Mouse (Mus musculus) heart, adult 8-10 months (tissue): ENCODE data around the gene Ppp1ca. TPM values are rescaled to one million over a fixed set of nuclear protein-coding genes. Genes with fewer than 3 reads are reported as not detected.

Experiments
- DNase-seq: peaks from one replicate; pipeline ENCODE4 v3.0.0; 2022; ENCODE audit warnings: low spot score
- total RNA-seq, 4 experiments: library from RNA; stranded (reverse); gene quantifications; 2 replicates each; pipeline ENCODE4 v1.2.4; 2022

The Ppp1ca gene
- total RNA-seq, 4 experiments from 2014 or later = 261 to 310 (median 281) TPM

DNA sequence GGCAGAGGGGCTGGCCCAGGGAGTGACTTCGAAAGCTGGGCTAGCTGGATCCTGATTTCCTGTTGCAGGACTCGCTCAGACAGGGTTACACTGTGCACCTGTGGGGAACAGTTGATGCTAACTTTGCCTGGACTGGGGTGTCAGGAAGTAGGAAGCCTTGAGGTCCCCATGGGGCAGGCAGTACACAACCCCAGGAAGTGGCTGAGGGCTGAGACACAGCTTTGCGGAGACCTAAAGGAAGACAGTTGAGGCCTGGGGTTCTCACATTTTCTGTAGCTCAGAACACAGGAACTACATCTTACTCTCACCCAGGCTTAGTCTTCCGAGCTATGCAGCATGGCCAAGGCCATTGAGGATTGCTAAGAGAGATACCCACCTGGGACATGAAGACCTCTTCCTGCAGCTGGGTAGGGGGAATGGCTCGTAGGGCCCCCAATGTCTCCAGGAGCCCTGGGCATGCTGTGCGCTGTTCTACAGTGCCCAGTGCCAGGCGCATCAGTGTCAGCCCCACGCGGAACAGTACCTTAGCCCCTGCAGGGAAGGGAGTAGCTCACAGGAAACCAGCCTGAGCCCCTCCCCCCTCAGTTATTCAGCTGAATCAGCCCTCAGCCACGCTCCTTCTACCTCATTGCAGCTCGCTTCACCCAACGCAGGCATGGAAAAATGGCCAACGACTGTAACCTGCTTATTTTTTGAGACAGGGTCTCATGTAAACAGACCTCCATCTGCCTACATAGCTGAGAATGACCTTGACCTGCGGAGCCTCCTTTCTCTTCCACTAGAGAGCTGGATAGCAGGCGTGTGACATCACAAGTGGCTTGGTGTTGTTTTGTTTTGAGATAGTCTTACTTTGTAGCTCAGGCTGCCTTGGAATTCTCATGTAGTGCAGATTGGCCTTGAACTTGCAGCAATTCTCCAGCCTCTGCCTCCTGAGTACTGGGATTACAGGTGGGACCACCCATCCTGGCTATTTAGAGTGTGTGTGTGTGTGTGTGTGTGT, 6.6 kb upstream of the Ppp1ca start:
- no peak for DNase-seq

DNA sequence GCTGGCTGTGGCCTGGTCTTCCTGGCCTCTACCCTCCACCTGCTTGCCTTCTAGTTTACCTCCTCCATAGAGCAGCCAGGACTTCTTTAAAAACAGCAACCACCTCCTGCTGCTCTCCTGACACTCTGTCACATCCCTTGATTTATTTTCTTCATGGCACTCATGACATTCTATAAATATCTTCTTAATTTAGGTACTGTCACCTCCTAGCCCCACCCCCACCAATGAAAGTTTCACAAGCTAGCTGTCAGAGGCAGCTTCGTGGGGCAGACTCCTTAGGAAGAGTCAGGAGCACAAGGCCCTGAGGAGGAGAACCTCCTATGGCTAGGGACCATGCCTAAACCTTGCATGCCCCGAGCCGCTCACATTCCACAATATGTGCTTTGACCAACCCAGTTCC, 4.6 kb upstream of the Ppp1ca start:
- DNase-seq = no peak

DNA sequence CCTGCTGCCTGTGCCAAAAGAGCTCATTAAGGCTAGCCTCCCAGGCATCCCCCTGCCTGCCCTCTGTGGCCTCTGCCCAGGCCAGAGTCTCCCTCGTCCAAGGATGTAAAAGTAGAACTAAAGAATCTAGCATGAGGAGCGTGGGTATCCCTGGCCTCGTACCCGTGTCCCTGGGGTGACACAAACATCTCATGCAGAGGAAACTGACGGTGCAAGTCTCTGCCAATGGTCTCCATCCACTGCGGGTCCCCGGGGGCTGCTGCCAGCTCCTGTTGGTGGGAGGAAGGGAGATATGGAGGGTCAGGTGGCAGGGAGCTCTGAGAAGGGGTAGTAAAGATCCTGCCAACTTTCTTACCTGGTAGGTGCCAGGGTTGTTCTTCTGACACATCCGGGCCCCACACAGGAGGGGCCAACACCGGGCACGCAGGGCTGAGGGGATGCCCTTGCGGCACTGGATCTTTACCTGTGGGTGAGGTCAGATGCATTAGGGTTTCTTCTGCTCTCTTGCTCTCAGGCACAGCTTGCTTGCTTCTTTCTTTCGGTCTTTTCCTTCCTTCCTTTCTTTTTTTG, 2.7 kb upstream of the Ppp1ca start:
- no peak for DNase-seq

DNA sequence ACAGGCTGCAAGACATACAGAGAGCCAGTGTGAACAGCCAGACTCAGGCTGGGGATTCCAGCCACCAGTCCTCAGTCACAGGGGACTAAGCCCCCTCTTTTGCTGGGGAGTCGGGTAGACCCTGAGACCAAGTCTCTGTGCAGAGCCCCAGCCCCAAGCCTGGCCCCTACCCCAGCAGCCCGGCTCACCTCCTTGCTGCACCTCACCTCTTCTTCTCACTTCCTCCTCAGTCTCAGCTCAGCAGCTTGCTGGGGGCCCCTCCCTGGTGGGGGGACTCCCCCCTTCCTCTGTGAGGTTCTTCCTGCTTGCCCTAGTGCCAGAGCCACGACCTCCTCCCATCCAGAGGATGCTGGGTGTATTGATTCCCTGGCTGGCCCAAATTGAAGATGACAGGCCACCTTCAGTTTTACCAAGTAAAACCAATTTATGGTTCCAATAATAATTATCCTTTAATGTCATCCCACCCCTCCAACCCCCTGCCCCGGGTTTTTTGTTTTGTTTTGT, 982 bp upstream of the Ppp1ca start, which contains the start of gene Tbc1d10c:
Gene Tbc1d10c (minus strand): TSS at position 454 of the 504 bp plus-strand sequence.
- DNase-seq = no peak

DNA sequence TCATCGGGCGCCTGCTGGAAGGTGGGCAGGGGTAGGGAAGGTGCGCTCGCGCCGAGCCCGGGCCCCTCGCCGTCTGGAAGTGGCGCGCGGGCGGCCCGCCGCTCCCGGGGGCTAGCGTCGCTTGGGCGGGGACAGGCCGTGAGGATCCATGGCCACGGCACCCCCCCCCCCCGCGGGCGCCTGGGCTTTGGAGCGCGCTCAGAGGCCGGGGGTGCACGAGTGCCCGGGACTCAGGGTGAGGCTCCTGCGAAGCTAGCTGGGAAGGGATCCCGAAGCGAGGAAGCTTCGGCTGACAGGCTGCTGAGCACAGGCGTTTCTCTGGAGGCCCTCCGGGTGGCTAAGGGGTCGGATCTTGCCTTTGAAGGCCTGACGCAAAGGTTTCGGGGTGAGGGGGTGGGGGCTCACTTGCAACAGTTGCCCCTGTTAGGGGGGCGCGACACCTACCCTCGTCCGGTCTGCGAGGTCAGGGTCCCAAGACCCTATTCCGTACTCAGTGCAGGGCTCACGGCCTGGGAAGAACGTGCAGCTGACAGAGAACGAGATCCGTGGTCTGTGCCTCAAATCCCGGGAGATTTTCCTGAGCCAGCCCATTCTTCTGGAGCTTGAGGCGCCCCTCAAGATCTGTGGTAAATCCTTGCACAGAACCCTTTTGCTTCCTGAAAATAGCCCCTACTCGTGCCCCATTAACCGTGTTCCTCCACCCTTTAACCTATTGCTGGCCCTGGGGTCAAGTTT, 553 bp downstream of the Ppp1ca start:
- DNase-seq = no peak

DNA sequence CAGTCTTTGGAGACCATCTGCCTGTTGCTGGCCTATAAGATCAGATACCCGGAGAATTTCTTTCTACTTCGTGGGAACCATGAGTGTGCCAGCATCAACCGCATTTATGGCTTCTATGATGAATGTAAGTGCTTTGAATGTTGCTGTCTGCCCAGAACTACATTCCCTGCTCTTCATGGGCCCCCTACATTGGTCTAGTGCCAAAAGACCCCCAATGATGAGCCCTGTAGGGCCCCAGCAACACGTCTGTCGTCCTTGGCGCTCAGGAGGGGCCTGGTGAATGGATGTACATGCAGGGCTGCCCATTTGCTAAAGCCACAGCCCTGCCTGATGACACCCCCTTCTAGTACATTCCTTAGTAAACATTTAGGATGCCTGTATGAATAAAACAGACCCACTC, 1.3 kb downstream of the Ppp1ca start:
- DNase-seq = no peak

DNA sequence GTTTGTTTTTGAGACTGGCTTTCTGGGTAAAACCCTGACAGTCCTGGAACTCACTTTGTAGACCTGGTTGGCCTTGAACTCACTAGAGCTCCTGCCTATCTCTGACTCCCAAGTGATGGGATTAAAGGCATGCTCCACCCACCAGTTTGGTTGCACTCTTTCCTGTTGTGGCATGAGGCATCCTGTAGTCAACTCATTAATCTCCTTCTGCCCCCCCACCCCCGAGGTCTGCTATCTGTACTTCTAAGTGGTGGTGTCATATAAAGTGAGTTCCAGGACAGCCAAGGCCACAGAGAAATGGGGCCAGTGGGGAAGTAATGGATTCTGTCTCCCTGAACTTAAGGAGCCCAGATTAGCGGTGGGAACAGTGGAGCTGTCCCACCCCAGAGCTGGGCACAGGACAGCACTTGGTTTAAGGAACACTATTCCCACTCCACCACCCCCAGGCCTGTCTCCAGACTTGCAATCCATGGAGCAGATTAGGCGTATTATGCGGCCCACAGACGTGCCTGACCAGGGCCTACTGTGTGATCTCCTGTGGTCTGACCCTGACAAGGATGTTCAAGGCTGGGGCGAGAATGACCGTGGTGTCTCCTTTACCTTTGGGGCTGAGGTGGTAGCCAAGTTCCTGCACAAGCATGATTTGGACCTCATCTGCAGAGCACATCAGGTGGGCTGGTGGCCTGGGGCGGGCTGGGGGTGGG, 2.3 kb downstream of the Ppp1ca start:
- no peak for DNase-seq

DNA sequence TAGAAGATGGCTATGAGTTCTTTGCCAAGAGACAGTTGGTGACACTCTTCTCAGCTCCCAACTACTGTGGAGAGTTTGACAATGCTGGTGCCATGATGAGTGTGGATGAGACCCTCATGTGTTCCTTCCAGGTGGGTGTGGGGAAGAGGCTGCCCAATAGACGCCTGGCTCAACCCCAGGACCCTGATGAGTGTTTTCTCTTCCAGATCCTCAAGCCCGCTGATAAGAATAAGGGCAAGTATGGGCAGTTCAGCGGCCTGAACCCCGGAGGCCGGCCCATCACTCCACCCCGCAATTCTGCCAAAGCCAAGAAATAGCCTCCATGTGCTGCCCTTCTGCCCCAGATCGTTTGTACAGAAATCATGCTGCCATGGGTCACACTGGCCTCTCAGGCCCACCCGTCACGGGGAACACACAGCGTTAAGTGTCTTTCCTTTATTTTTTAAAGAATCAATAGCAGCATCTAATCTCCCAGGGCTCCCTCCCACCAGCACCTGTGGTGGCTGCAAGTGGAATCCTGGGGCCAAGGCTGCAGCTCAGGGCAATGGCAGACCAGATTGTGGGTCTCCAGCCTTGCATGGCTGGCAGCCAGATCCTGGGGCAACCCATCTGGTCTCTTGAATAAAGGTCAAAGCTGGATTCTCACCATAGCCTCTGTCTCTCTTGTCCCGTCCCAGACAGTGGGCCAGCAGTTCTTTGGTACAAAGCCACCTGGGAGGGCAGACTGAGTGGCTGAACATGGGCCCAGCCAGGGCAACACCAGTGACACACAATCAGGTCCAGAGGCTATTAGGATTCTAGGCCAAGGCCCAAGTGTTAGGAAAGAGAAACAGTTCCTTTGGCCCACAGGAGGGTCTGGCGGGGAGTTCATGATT, 3.1 kb downstream of the Ppp1ca start:
- DNase-seq = no peak

DNA sequence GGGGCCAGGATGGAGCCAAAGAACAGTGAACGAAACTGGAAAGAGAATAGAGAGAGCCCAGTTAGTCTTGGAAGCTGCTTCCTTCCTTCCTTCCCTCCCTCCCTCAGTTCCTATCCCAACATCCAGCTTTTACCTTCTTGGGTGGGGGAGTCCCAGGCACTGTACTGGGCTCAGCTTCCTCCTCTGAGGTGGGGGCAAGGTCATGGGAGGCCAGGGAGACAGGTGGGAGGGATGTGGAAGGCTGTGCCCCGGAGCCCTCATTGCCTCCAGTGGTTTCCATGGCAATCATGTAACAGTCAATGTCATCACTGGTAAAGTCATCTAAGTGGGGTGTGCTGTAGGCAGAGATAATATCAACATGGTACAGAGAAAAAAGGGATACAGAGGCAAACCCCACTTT, 4.2 kb downstream of the Ppp1ca start:
- no peak for DNase-seq

DNA sequence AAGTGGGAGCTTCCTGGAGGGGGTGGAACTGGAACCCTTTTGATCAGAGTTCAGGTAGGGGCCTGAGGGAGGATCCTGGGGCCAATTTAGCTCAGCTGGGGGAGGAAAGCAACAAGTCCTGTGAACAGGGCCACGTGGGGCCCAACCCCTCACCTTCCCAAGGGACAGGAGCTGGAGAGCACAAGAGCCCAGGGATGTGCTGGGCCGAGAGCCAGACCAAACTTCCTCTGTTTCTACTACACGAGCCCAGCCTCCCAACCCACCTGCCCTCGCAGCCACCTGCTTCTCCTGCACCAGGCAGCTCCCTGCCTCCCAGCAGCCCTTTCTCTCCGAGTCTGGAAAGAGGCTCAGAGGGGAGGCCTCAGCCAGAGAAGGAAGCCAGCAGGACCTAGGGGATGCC, 4.7 kb downstream of the Ppp1ca start:
- no peak for DNase-seq

DNA sequence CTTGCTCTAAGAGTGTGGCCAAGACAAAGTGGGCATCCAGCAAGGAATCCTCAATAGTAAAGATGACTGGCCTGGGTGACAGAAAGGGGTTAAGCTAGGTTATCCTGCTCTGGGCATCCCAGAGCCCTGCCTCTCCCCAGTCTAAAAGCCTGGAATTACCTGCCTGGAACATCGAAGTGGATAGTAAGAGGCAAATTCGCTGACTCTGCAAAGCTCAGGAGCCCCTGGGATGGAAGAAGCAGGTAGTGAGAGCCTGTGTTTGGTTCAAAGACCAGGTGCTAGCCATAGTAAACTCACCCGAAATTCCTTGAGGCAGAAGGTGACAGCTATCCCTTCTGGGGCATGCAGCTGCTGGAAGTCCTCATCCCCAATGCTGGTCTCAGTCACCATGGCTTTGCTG, 5.3 kb downstream of the Ppp1ca start:
- DNase-seq = no peak

DNA sequence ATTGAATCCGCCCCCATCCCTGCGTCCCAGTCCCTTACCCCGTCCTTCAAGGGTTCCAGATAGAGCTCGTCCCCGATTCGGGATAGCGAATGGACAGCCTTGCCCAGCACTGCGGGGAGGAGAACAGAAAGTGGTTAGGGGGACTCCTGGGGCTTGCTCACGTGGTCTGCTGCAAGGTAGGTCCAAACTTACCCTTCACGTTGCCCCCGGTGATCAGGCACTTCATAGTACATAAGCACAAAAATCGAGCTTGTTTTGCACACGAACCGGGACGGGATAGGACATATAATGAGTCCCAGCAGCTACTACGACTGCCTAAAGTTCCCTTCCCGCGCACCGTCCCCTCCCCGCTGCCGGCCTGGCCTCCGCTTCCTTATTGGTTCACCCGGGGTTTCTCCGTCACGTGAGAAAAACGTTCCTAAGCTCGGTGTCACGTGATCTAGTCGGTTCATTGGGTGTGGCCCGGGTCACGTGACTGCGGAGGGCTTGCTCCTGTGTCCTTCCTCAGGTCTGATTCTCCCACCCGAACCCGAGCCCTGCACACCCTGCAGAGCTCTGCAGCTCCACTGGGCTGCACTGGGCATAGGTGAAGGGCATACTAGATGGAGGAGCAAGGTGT, 9.5 kb downstream of the Ppp1ca start, which contains the start of gene Rad9a:
Gene Rad9a (minus strand): TSS at position 372 of the 619 bp plus-strand sequence.
- peak; percentile 97 for DNase-seq

DNA sequence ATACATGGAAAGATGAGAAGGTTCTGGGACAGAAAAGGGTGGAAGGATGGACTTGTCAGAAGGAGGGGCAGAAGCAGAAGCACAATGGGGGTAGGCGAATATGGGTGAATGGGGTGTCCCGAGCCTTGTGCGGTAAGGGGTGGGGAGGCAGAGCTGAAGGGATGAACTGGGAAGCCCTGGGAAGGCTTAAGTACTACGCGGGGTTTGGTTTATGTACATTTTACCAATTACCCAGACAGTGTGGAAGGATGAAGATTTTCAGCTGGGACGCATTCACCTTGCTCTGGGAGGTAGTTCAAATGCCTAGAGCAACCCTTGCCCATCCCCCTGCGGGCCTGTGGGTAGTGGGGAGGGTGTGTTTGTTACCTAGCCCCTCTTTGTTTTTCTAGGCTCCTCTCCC, 10.3 kb downstream of the Ppp1ca start:
- no peak for DNase-seq

DNA sequence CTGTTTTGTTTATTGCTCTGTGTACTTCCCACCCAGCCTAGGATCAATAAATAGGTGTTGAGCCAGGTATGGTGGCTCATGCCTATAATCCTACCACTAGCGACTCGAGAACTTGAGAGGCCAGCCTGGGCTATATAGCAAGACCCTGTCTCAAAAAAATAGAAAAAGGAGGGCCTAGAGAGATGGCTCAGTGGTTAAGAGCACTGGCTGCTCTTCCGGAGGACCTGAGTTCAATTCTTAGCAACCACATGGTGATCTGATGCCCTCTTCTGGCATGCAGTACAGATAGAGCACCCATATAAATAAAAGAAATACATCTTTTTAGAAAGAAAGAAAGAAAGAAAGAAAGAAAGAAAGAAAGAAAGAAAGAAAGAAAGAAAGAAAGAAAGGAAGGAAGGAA, 11.3 kb downstream of the Ppp1ca start:
- DNase-seq = no peak

DNA sequence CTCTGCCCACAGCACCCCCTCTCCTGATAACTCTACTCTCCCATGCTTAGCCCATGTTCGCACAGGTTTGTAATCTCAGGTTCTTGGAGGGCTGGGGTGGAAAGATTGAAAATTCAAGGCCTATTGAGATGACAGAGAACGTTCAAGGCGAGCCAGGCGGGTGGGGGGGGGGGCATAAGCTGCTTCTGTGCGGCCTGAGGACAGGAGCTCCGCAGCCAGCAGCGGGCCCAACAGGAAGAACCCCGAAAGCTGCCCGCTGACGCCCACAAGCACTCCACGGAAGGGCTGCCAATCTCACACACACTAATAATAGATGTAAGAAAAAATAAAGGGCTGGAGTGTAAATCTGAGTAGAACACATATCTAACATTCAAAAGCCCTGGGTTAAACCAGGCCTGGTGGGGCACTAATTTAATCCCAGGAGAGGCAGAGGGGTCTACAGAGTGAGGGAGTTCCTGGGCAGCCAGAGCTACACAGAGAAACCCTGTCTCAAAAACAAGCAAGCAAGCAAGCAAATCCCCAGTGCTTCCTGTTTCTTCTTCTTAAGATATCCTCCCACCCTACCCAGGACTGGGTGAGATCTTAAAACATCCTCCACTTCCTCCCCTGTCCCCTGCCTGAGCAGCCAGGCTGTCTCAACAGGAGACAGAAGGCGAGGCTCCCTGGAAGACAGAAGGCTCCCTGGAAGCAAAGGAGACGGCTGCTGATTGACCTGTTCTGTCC, 11.9 kb downstream of the Ppp1ca start:
- no peak for DNase-seq

DNA sequence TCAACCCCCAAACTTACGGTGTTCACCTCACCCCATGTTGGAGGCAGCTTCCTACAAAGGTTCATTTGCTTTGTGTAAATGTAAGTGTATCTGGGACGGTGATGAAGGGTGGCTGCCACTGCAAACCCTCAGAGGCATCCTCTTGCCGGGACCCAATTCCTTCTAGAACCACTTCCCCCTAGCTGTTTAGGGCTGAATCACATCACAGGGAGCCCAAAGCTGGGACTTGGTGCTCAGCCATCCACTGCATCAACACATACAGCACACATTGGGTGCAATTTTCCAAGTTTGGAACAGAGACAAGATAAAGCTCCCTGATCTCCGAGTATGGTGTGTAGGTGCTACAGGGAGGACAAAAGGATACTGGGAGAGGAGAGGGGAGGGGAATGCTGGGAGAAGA, 13.0 kb downstream of the Ppp1ca start:
- no peak for DNase-seq

DNA sequence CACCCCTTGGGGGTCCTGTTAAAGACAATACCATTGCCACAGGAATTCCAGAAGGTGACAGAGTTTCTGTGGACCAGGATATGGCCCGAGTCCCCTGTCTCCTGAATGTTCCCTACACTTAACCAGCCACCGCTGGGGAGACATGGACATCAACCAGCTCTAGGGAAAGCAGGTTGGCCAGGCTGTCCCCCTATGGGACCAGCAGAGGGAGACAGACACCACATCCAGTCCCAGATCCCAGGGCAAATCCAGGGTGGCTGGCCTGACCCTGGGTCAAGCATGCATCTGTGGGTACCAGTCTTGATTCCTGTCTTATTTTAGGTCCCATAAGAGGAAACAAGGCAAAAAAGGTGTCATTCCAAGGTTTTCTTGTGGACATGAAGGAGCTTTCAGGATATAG, 15.1 kb downstream of the Ppp1ca start:
- DNase-seq = peak; percentile 78

DNA sequence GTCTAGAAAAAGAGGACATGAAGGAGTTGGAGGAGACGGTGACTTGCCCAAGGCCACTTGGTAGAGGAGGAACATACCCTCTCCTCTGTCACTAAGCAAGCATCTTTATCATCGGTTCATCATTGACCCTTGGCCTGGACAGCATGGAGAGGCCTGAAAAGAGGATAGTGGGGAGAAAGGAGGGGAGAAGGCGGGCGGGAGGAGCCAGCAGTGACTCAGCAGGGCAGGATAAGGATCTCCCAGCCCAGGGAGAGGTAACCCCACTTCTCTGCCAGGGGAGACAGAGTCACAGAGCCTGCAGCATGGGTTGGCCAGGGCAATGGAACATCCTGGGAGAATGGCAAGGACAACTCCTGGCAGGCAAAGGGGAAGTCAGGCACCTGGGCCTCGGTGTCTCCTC, 16.7 kb downstream of the Ppp1ca start:
- DNase-seq = no peak

DNA sequence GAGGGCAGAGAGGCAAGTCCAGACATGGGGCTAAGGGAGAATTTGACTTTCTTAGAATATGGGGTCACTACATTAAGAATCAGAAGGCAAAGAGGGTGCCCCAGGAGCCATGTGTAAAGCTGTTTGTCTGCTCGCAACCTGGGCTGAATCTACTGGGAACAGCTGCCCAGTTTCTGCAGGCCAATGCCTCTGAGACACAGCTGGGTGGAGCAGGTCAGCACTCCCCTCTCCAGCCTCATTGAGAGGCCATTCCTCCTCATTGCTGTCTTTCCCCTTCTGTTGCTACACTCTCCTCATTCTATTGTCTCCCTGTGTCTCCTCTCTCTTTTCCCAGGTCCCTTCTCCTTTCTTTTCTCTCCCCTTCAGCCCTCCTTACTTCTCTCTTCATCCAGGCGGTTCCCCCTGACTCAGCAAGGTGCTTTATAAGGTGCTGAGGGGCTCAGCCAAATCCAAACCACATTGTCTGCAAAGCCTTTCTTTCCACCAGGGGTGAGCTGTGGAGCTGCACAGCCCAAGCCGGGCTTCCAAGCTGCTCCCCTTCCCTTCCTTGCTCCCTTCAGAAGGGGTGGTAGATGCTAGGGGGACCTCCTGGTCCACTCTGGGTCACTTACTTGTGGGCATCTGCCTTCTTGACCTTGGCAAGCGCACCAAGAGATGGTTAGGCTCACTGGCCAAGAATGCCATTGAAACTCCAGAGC, 20.2 kb downstream of the Ppp1ca start:
- DNase-seq = no peak
